Mouse (Mus musculus) frontal cortex, adult 2 months (tissue): Measurements from ENCODE around the gene Celsr3. TPM values are rescaled to one million over a fixed set of nuclear protein-coding genes. Genes with fewer than 3 reads are reported as not detected.

Experiments
- DNase-seq, 2 experiments: peaks; one replicate each; pipeline ENCODE4 v3.0.0; 2022; ENCODE audit warnings: low spot score in 1 of 2; ENCODE audit errors: extremely low spot score in 1 of 2
- polyA plus RNA-seq: library from polyadenylated mRNA; depleted of rRNA; stranded (reverse); fragments of >200 nt; gene quantifications from 2 replicates; pipeline ENCODE4 v1.2.3, GENCODE M21; 2012

The Celsr3 gene
- polyA plus RNA-seq, 1 experiment: 74.7 TPM

- no peak for DNase-seq
Measured at GRCm38 (mm10) chr9:108806379-108806778, 19.7 kb upstream of the Celsr3 start.

GRCm38 (mm10) chr9:108806831-108807230 lies 19.3 kb upstream of the Celsr3 start:
- DNase-seq: no peak

DNA sequence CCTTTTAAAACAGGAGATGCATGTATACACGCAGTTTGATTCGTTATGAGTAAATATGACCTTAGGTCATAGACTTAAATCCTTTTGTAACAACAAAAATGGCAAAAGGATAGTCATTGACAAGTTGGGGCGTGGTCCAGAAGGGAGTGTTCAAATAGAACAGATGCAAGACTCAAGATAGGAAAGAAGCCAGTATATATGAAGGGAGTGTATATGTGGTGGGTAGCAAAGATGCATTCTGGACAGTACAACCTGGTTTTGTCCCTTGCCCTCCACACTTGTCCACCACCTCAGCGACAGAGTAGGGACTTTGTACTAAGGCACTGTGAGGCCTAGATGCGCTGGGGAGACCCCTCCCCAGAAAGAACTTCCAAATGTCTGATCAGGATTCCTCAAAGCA lies 18.4 kb upstream of the Celsr3 start:
- DNase-seq: no peak

DNA sequence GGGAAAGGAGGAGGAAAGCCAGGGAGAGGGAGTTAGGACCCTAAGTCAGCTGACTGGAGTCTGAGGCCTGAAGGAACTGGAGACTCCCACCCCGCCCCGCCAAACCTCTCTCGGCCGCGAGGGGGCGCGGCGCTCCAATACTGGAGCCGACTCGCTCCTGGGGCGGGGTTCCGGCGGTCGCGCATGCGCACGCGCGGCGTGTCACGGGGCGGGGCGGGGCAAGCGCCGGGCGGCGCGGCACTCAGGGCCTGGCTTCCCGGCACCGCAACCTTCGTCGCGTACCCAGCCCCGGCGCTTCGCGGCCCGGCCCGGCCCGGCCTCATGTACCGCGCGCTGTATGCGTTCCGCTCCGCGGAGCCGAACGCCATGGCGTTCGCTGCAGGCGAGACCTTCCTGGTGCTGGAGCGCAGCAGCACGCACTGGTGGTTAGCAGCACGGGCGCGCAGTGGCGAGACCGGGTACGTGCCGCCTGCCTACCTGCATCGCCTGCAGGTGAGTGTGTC lies 17.9 kb upstream of the Celsr3 start, which contains the start of gene Nckipsd:
Nckipsd (plus strand) TSS at position 206 of the 503 bp plus-strand sequence.
- peak; percentile 71 to 96 for DNase-seq

DNA sequence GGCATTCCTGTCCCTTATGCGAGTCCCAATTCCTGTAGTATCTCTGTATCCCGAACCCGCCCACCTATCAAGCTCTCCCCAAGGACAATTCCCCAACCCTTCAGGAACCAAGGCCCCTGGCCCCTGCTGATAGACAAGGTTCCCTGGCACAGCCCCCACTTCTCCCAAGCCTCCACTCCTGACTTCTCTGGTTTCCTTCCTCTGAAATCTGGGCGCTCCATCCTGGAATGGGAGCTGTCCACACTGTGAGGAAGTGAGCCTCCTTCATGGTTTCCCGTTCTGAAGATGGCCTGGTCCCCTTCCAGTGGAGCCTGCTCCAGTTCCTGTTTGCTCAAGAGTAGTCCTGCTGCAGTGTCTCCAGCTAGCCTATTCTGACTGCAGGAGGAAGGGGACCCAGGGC lies 16.9 kb upstream of the Celsr3 start:
- DNase-seq: no peak

- no peak for DNase-seq
Measured at GRCm38 (mm10) chr9:108809723-108810122, 16.4 kb upstream of the Celsr3 start.

- DNase-seq: no peak
Measured at GRCm38 (mm10) chr9:108810516-108810915, 15.6 kb upstream of the Celsr3 start.

GRCm38 (mm10) chr9:108815557-108815956 lies 10.6 kb upstream of the Celsr3 start:
- DNase-seq: peak in 1 of 2 experiments; percentile 26

DNA sequence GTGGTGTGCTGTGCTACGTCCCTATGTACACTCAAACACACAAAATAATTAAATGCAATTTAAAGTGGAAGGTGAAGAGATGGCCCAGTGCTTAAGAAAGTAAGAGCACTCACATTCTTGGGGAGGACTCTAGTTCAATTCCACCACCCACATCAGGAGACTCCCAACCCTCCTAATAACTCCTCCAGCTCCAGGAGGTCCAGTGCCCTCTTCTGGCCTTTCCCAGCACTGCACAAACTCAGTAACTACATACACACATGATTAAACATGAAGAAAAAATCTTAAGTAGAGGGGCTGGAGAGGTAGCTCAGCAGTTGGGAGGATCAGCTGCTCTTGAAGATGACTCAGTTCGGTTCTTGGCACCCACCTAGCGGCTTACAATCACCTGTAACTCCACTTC lies 6.6 kb upstream of the Celsr3 start:
- peak in 1 of 2 experiments; percentile 81 for DNase-seq

DNA sequence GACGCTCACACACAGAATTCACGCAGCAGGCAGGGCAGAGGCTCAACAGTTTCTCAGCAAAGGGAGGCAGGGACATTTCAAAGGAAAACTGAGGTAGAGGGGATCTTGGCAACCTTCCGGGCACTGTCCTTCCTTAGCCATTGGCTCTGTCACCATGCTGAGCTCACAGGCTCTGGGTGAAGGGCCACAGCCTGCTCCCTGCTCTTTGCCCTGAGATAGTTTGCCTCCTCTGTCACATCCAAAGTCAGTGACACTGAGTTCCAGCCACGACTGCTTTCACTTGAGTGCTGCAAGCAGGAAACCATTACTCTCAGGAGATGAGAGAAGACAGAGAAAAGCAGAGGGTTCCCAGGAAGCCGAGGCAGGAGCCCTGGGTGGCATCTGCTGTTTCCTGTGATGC lies 6.0 kb upstream of the Celsr3 start:
- no peak for DNase-seq

- DNase-seq: peak in 1 of 2 experiments; percentile 34
Measured at GRCm38 (mm10) chr9:108824144-108824685, 1.9 kb upstream of the Celsr3 start.

DNA sequence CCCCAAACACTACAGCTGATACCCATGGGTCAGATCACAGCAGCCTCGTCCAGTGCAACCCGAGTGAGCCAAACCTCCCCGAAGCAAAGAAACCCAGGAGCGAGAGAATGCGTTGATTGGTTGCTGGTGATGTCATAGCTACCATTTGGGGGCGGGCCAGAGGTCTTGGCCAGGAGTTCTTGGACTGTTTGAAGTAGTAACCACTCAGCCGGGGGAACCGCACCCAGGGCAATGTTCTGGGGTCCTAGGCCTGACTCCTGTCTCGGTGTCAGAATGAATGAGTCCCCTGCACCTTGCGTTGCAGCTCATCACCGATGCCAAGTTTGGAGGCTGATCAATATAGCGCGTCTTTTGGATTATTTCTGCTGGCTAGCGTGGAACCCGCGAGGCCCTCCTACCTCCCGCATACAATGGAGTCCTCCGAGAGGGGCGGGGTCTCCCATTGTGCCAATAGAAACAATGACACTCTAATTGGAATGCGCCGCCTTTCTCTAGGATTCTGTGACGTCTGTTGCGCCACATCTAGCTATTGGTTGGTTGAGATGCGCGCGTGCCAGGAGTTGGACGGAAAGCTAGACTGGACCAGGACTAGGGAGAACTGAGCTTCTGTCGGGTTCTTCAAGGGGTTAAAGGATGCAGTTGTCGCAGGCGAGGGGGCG lies 1.2 kb upstream of the Celsr3 start:
- peak; percentile 90 to 91 for DNase-seq

DNA sequence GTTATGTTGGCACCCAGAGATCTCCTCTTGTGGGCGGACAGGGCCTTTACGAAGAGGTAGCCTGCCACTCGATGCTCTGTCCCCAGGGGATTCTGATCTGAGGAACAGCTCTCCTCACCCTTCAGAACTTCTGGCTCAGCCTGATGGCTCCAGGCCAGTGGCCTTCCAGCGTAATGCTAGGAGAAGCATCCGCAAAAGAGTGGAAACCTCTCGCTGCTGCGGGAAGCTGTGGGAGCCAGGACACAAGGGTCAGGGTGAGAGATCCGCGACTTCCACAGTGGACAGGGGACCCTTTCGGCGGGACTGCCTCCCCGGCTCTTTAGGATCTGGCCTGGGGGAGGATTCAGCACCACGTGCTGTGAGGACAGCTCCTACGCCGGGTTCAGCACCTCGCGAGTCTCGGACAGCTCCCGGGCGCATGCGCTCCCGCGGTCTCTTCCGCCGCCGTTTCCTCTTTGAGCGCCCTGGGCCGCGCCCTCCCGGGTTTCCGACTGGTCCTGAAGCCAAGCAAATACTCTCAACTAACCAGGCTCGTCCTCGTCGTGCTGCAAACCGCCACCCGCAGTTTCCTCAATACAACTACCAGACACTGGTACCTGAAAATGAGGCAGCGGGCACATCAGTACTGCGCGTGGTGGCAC lies 700 bp downstream of the Celsr3 start:
- DNase-seq: peak in 1 of 2 experiments; percentile 70

GRCm38 (mm10) chr9:108827454-108827853 lies 1.3 kb downstream of the Celsr3 start:
- DNase-seq: no peak

DNA sequence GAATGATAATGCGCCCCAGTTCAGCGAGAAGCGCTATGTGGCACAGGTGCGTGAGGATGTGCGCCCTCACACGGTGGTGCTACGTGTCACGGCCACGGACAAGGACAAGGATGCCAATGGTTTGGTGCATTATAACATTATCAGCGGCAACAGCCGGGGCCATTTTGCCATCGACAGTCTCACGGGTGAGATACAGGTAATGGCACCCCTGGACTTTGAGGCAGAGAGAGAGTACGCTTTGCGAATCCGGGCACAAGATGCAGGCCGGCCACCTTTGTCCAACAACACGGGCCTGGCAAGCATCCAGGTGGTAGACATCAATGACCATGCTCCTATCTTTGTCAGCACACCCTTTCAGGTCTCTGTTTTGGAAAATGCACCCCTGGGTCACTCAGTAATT lies 1.8 kb downstream of the Celsr3 start:
- DNase-seq: no peak

- no peak for DNase-seq
Measured at GRCm38 (mm10) chr9:108831637-108832036, 5.5 kb downstream of the Celsr3 start.

DNA sequence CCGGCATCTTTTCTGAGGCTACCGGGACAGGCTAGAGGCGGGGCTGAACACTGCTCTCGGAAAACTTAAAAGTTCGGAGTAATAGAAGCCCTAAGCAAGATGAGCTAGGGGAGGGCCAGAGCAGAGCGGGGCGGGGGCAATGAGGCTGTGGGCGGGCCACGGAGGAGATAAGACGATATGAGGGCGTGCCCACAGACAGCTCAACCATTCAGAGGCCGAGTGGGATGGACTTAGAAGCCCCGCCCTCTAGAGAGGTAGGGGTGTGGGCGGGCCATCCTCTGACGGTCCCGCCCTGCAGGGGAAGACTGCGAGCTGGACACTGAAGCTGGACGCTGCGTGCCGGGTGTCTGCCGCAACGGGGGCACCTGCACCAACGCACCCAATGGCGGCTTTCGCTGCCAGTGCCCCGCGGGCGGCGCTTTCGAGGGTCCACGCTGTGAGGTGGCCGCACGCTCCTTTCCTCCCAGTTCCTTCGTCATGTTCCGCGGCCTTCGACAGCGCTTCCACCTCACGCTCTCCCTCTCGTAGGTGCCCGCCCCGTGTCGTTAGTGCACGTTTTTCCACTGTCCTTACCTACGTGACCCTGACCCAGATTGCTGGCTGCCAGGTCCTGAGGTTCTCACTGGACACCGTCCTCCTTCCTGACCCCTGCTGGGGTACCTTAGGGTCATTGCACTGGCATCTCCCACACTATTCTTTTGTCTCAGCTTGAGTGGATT lies 6.4 kb downstream of the Celsr3 start:
- DNase-seq: peak; percentile 69 to 78

DNA sequence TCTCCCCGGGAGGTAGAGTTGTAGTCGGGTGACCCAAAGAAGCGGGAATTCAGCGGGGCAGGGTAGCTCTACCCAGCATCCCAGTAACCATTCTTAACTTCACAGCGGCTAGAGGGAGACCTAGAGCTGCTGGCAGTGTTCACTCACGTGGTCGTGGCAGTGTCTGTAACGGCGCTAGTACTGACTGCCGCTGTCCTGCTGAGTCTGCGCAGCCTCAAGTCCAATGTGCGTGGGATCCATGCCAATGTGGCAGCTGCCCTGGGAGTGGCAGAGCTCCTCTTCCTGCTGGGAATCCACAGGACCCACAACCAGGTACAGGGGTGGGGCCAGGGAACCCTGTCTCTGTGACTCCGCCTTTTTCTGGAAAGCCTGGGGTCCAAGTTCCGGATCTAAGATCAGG lies 16.9 kb downstream of the Celsr3 start:
- DNase-seq: peak; percentile 61 to 71

DNA sequence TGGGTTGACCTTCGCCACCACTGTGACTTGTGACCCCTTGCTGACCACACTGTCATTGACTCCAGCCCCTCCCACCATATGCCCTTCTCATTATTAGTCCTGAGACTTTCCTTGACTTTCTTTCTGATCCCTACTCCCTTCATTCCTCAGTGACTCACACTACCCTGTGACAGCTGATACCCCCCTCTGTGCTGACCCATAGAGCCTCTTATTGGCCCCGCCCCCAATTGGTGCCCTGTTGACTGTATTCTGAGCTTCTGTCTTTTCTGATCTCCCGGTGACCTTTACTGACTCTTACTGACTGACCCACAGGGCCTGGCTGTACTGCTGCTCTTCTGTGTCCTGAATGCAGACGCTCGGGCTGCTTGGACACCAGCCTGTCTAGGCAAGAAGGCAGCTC lies 19.3 kb downstream of the Celsr3 start:
- no peak for DNase-seq

DNA sequence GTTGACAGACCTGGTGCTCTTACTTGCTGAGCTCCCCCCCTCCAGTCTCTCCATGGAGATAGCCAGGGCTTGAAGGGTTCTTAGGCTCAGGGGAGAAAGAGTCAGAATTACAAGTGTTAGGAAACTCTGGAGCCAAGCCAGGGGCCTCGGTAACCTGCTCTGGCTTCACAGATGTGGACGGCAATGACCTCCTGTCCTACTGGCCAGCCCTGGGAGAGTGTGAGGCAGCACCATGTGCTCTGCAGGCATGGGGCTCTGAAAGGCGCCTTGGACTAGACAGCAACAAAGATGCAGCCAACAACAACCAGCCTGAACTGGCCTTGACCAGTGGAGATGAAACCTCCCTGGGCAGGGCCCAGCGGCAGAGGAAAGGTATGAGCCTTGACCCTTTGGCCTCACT lies 21.3 kb downstream of the Celsr3 start:
- no peak for DNase-seq

DNA sequence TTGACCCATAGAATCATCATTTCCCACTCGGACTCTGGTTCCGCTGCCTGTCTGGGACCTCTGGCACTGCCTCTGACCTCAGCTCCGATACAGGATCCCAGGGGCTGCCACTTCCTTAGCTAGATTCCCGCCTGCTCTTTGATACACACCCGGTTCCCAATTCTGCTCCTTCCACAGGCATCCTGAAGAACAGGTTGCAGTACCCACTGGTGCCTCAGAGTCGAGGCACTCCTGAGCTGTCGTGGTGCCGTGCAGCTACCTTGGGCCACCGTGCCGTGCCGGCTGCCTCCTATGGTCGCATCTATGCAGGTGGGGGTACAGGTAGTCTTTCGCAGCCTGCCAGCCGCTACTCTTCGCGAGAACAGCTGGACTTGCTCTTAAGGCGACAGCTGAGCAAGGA lies 22.3 kb downstream of the Celsr3 start:
- no peak for DNase-seq
